In the genomic region with DNA sequence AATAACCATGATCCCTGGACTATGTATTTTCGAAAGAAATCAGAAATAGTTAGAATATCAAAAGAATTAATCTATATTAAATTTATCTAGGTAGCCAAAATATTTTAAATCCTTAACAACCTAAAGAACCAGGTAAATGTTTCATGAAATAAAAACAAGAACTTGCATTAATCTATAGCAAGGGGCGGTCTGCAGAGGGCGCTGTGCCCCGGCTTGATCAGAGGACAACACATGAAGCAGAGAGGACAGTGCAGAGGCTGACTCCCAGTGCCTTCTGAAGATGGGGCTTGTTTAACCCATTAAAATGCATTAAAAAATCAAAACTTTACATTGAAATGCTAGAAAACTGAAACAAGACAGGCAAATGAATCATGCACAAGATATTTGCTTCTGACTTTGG, we compare ENCODE assay signal across 9 mouse cellular contexts.
A peak's percentile ranks its signal among the peaks of the same experiment; 100 is the strongest.
DNase-seq lines count a peak whose midpoint lies in the region; ATAC-seq and TF ChIP-seq lines count a peak whose summit lies in the region.
"Had no signal": no experiment of that assay in that cellular context is flagged by ENCODE, and none has a peak within 500 bp of the region (broad histone marks: within the 10 kb centered on the region; RNA-seq: fewer than 3 reads in every experiment).

No protein-coding gene starts in this region.

- no peak for TF ChIP-seq EP300 in liver, postnatal 0 days (IDR thresholded peaks at IDR 0.05; ENCODE audit: low read depth)

- H3K4me2 ChIP-seq in kidney, embryonic 14.5 days (replicated peaks; ENCODE audit: low read depth, low read length) = no peak overlapping the region
- H3K4me2 ChIP-seq in liver, postnatal 0 days (ENCODE audit: low read depth, low read length) = no peak overlapping the region
- H3K4me2 ChIP-seq: stomach, embryonic 15.5 days had no signal

- no peaks in the 10 kb centered on the region for H3K27me3 ChIP-seq in kidney, embryonic 14.5 days (ENCODE audit: control insufficient read depth, insufficient read depth, low read length)
- no peaks in the 10 kb centered on the region for H3K27me3 ChIP-seq in liver, postnatal 0 days (ENCODE audit: insufficient read depth, low read length)
- H3K27me3 ChIP-seq: stomach, embryonic 15.5 days had no signal

- in situ Hi-C loops in ES-E14 (cut with MboI; ENCODE audit: low sequenced_read_pairs in 2 of 2, unreplicated experiment in 2 of 2) = no loop called here

- 37% methylated on average over 4 of the region's 4 CpGs for WGBS in kidney, embryonic 14.5 days
- 43% methylated on average over 4 of the region's 4 CpGs for WGBS in liver, postnatal 0 days (ENCODE audit: insufficient replicate concordance)

- no peak overlapping the region for H3K4me3 ChIP-seq in kidney, embryonic 14.5 days (ENCODE audit: low read length)
- no peak overlapping the region for H3K4me3 ChIP-seq in ES-E14 (ENCODE audit: insufficient read depth in 1 of 2, low read depth in 1 of 2, low read length in 2 of 2, poor library complexity in 1 of 2, severe bottlenecking in 1 of 2)
- no peak overlapping the region for H3K4me3 ChIP-seq in liver, postnatal 0 days (ENCODE audit: low read depth, low read length)
- H3K4me3 ChIP-seq: stomach, embryonic 15.5 days had no signal

- H3K27ac ChIP-seq in kidney, embryonic 14.5 days (ENCODE audit: low read depth, low read length) = no peak overlapping the region
- no peak overlapping the region for H3K27ac ChIP-seq in ES-E14 (ENCODE audit: insufficient read depth, low read depth, low read length, poor library complexity, severe bottlenecking)
- no peak overlapping the region for H3K27ac ChIP-seq in liver, postnatal 0 days (ENCODE audit: low read depth)
- H3K27ac ChIP-seq: stomach, embryonic 15.5 days had no signal

- peak; percentile 50 for TF ChIP-seq CTCF in liver, postnatal 0 days (IDR thresholded peaks at IDR 0.05; ENCODE audit: low read depth)

- H3K9me3 ChIP-seq in kidney, embryonic 14.5 days (ENCODE audit: control insufficient read depth, low read length) = no peaks in the 10 kb centered on the region
- H3K9me3 ChIP-seq in ES-E14 (ENCODE audit: control insufficient read depth, insufficient read depth, low read depth, low read length) = no peaks in the 10 kb centered on the region
- no peaks in the 10 kb centered on the region for H3K9me3 ChIP-seq in liver, postnatal 0 days (ENCODE audit: low read length)
- H3K9me3 ChIP-seq: stomach, embryonic 15.5 days had no signal

- peak; percentile 36 for DNase-seq in kidney, adult 9 months
- peak; percentile 9 for DNase-seq in ES-E14 (ENCODE audit: low read depth, low spot score)
- peak; percentile 32 for DNase-seq in adrenal gland, postnatal 25 days
- DNase-seq in liver, postnatal 0 days = peak; percentile 37
- no peak for DNase-seq in B cell, adult 2 months
- DNase-seq in left cerebral cortex, adult 8-10 months (ENCODE audit: low spot score in 2 of 2) = no peak
- DNase-seq: cerebellum, adult 2 months had no signal

- no peaks in the 10 kb centered on the region for H3K4me1 ChIP-seq in kidney, embryonic 14.5 days (ENCODE audit: control insufficient read depth, insufficient read depth, low read length)
- H3K4me1 ChIP-seq in ES-E14 (ENCODE audit: control insufficient read depth in 2 of 2, insufficient read depth in 2 of 2, low read length in 2 of 2, poor library complexity in 1 of 2) = no peaks in the 10 kb centered on the region
- no peaks in the 10 kb centered on the region for H3K4me1 ChIP-seq in liver, postnatal 0 days (ENCODE audit: insufficient read depth)
- H3K4me1 ChIP-seq: stomach, embryonic 15.5 days had no signal

- H3K36me3 ChIP-seq in kidney, embryonic 14.5 days (ENCODE audit: control insufficient read depth, insufficient read depth, low read length) = no peaks in the 10 kb centered on the region
- H3K36me3 ChIP-seq in ES-E14 (ENCODE audit: control insufficient read depth, insufficient read depth, low read length, poor library complexity, severe bottlenecking) = no peaks in the 10 kb centered on the region
- no peaks in the 10 kb centered on the region for H3K36me3 ChIP-seq in liver, postnatal 0 days (replicated peaks; ENCODE audit: insufficient read depth, low read length)

- no peak overlapping the region for H3K9ac ChIP-seq in kidney, embryonic 14.5 days (ENCODE audit: low read depth, low read length)
- H3K9ac ChIP-seq in ES-E14 (ENCODE audit: insufficient read depth, low read depth, low read length, poor library complexity, severe bottlenecking) = no peak overlapping the region
- no peak overlapping the region for H3K9ac ChIP-seq in liver, postnatal 0 days (replicated peaks)
- H3K9ac ChIP-seq: stomach, embryonic 15.5 days had no signal

- no peak for ATAC-seq in kidney, embryonic 14.5 days (ENCODE audit: low FRiP score, low TSS enrichment)
- ATAC-seq in liver, postnatal 0 days = no peak

TF ChIP-seq in ES-E14, 5 proteins besides CTCF, POLR2A, EP300 and RAD21:
- no peak for TF ChIP-seq ZC3H11A (IDR thresholded peaks at IDR 0.05; ENCODE audit: borderline replicate concordance, low read depth, low read length)
- no peak for TF ChIP-seq MAFK (IDR thresholded peaks at IDR 0.05; ENCODE audit: insufficient read depth, low read depth, low read length)
- TF ChIP-seq ZNF384 (IDR thresholded peaks at IDR 0.05; ENCODE audit: low read depth, low read length) = no peak

Comparison
In these comparisons a context has a peak if more than half of its experiments do, and no peak if none do; other contexts are left out.
1. DNase-seq: peak in kidney, adult 9 months (single experiment), ES-E14 (single experiment), adrenal gland, postnatal 25 days (single experiment) and liver, postnatal 0 days (single experiment); none in B cell, adult 2 months (0 of 2) and left cerebral cortex, adult 8-10 months (0 of 2).